Mouse (Mus musculus) bone marrow macrophage, adult 2 months (primary cell): ENCODE data around the gene Pbld2. TPM values are rescaled to one million over a fixed set of nuclear protein-coding genes. Genes with fewer than 3 reads are reported as not detected.
"Not testable (repeated sequence)": the region's sequence is repeated elsewhere in the genome, so short reads cannot be mapped to it uniquely, and the experiment has no call there.

Experiments used
- H3K27ac ChIP-seq: 2 replicates; pipeline ENCODE4 v1.5.1; 2012; ENCODE audit warnings: low read depth, low read length; ENCODE audit not compliant: insufficient read depth
- H3K4me1 ChIP-seq: 2 replicates; pipeline ENCODE4 v1.6.1; 2012; ENCODE audit warnings: low read length; ENCODE audit not compliant: control insufficient read depth, insufficient read depth
- H3K4me3 ChIP-seq: 2 replicates; pipeline ENCODE4 v1.5.1; 2012; ENCODE audit warnings: mild to moderate bottlenecking, low read length, moderate library complexity; ENCODE audit not compliant: insufficient read depth
- CTCF ChIP-seq: IDR thresholded peaks from 2 replicates; pipeline ENCODE4 v1.5.1; 2012; ENCODE audit warnings: low read depth, mild to moderate bottlenecking, low read length, moderate library complexity
- POLR2A ChIP-seq: IDR thresholded peaks from 2 replicates; pipeline ENCODE4 v1.6.1; 2012; ENCODE audit warnings: mild to moderate bottlenecking, low read depth, low read length, borderline replicate concordance
- polyA plus RNA-seq: library from polyadenylated mRNA; stranded (reverse); fragments of >200 nt; gene quantifications from 2 replicates; pipeline ENCODE4 v1.2.4, GENCODE M21; 2012; ENCODE audit not compliant: missing spikeins, insufficient read depth, insufficient read length

Gene Pbld2
- polyA plus RNA-seq, 1 experiment, result 0.24 TPM

- H3K4me1 ChIP-seq, result no peaks in the 10 kb centered on the region; the same call in 1 of the 2 replicates
These were observed 15.9 kb downstream of the Pbld2 start for GRCm38 (mm10) chr10:63039867-63040628.

GRCm38 (mm10) chr10:63043154-63043553 lies 19.0 kb downstream of the Pbld2 start:
- no peaks in the 10 kb centered on the region; the same call in 1 of the 2 replicates for H3K4me1 ChIP-seq
- H3K27ac ChIP-seq, result no peak overlapping the region
- H3K4me3 ChIP-seq, result no peak overlapping the region
- TF ChIP-seq POLR2A, result no peak

More at GRCm38 (mm10) chr10:63039867-63040628, 15.9 kb downstream of the Pbld2 start:
- Histone ChIP-seq H3K4me3 (no peak overlapping the region), H3K27ac (no peak overlapping the region)
- no peak for TF ChIP-seq CTCF
- TF ChIP-seq POLR2A, result no peak

- H3K4me1 ChIP-seq, result no peaks in the 10 kb centered on the region; the same call in 1 of the 2 replicates
- no peak overlapping the region for H3K4me3 ChIP-seq
- TF ChIP-seq CTCF (no peak), POLR2A (no peak)
- H3K27ac ChIP-seq, result no peak overlapping the region
These were observed 23.6 kb downstream of the Pbld2 start for GRCm38 (mm10) chr10:63047751-63048150.

GRCm38 (mm10) chr10:63049106-63049505 lies 25.0 kb downstream of the Pbld2 start:
- no peaks in the 10 kb centered on the region; the same call in 1 of the 2 replicates for H3K4me1 ChIP-seq
- H3K27ac ChIP-seq, result no peak overlapping the region
- H3K4me3 ChIP-seq, result no peak overlapping the region
- TF ChIP-seq CTCF (no peak), POLR2A (no peak)

GRCm38 (mm10) chr10:63051267-63051666 lies 27.2 kb downstream of the Pbld2 start:
- TF ChIP-seq POLR2A (no peak), CTCF (no peak)
- H3K27ac ChIP-seq, result no peak overlapping the region
- H3K4me1 ChIP-seq, result no peaks in the 10 kb centered on the region; the same call in 1 of the 2 replicates
- H3K4me3 ChIP-seq, result no peak overlapping the region

- TF ChIP-seq CTCF, result no peak
- no peak for TF ChIP-seq POLR2A
- H3K27ac ChIP-seq, result no peak overlapping the region
- H3K4me1 ChIP-seq, result no peaks in the 10 kb centered on the region; the same call in 1 of the 2 replicates
- H3K4me3 ChIP-seq, result no peak overlapping the region
These were observed 27.9 kb downstream of the Pbld2 start for GRCm38 (mm10) chr10:63052011-63052410.

GRCm38 (mm10) chr10:63053007-63053406 lies 28.9 kb downstream of the Pbld2 start:
- Histone ChIP-seq H3K4me3 (no peak overlapping the region), H3K4me1 (no peaks in the 10 kb centered on the region; the same call in 1 of the 2 replicates), H3K27ac (no peak overlapping the region)
- no peak for TF ChIP-seq POLR2A
- no peak for TF ChIP-seq CTCF

- H3K4me3 ChIP-seq, H3K27ac ChIP-seq, H3K4me1 ChIP-seq: not testable (repeated sequence)
These were observed 30.0 kb downstream of the Pbld2 start for GRCm38 (mm10) chr10:63054071-63054470.

- TF ChIP-seq POLR2A (no peak), CTCF (no peak)
- H3K27ac ChIP-seq, result no peak overlapping the region
- no peaks in the 10 kb centered on the region; the same call in 1 of the 2 replicates for H3K4me1 ChIP-seq
- H3K4me3 ChIP-seq, result no peak overlapping the region
These were observed 30.5 kb downstream of the Pbld2 start for GRCm38 (mm10) chr10:63054586-63054985.

GRCm38 (mm10) chr10:63056966-63057750 lies 33.0 kb downstream of the Pbld2 start:
- Histone ChIP-seq H3K4me3 (no peak overlapping the region), H3K4me1 (no peaks in the 10 kb centered on the region), H3K27ac (no peak overlapping the region)
- TF ChIP-seq POLR2A, result no peak
- TF ChIP-seq CTCF, result no peak
